Mouse (Mus musculus) thymus, adult 2 months (tissue): Measurements from ENCODE around the gene Gm3336. TPM values are rescaled to one million over a fixed set of nuclear protein-coding genes. Genes with fewer than 3 reads are reported as not detected.
A peak's percentile ranks its signal among the peaks of the same experiment; 100 is the strongest.

Source experiments
- DNase-seq: peaks from one replicate; pipeline ENCODE4 v3.0.0; 2021
- H3K27ac ChIP-seq: fragments of 200-500 bp; 2 replicates; pipeline ENCODE4 v1.5.1; 2012; ENCODE audit warnings: low read length, control low read depth; ENCODE audit not compliant: control insufficient read depth, insufficient read depth
- H3K27me3 ChIP-seq: fragments of 200-500 bp; 2 replicates; pipeline ENCODE4 v1.6.1; 2012; ENCODE audit warnings: mild to moderate bottlenecking, low read length, moderate library complexity, mixed read lengths; ENCODE audit not compliant: control insufficient read depth, insufficient read depth
- H3K36me3 ChIP-seq: fragments of 200-500 bp; 2 replicates; pipeline ENCODE4 v1.6.1; 2012; ENCODE audit warnings: mild to moderate bottlenecking, low read length, moderate library complexity; ENCODE audit not compliant: control insufficient read depth, insufficient read depth
- H3K4me1 ChIP-seq: fragments of 200-500 bp; replicated peaks from 2 replicates; pipeline ENCODE4 v1.6.1; 2012; ENCODE audit warnings: low read length; ENCODE audit not compliant: control insufficient read depth, insufficient read depth
- H3K4me3 ChIP-seq: fragments of 200-500 bp; 2 replicates; pipeline ENCODE4 v1.5.1; 2012; ENCODE audit warnings: mild to moderate bottlenecking, low read length, control low read depth, moderate library complexity; ENCODE audit not compliant: control insufficient read depth, insufficient read depth
- CTCF ChIP-seq: fragments of 200-500 bp; IDR thresholded peaks from 2 replicates; pipeline ENCODE4 v1.5.1; 2012; ENCODE audit warnings: mild to moderate bottlenecking, control low read depth, low read length, moderate library complexity, borderline replicate concordance; ENCODE audit not compliant: control insufficient read depth, poor library complexity, insufficient read depth; ENCODE audit errors: extremely low read depth
- POLR2A ChIP-seq: fragments of 200-500 bp; IDR thresholded peaks from 2 replicates; pipeline ENCODE4 v1.6.1; 2012; ENCODE audit warnings: mild to moderate bottlenecking, low read length, control low read depth, moderate library complexity; ENCODE audit not compliant: control insufficient read depth, poor library complexity, insufficient read depth; ENCODE audit errors: extremely low read depth
- WGBS: fragments of 180-500 bp; shearing (Covaris S2); methylation state at CpG from one replicate; pipeline ENCODE4 v1.1.7; 2018; 5-methylcytosine and 5-hydroxymethylcytosine counted together
- polyA plus RNA-seq: library from polyadenylated mRNA; depleted of rRNA; stranded (reverse); fragments of >200 nt; gene quantifications from 2 replicates; pipeline ENCODE4 v1.2.3, GENCODE M21; 2012

Gene Gm3336
- polyA plus RNA-seq, 1 experiment = 0.50 TPM

- peaks cover 19% of the 10 kb centered on the region for H3K4me1 ChIP-seq
- no peak for DNase-seq
- no peaks in the 10 kb centered on the region for H3K36me3 ChIP-seq
- under 1% methylated on average over 22 of the region's 22 CpGs for WGBS
- TF ChIP-seq POLR2A (no peak), CTCF (no peak)
- H3K4me3 ChIP-seq = peak overlapping the region; percentile 64
- H3K27me3 ChIP-seq = no peaks in the 10 kb centered on the region
- no peak overlapping the region for H3K27ac ChIP-seq
These were observed 42.0 kb downstream of the Gm3336 start for GRCm38 (mm10) chr8:70760350-70760749.

GRCm38 (mm10) chr8:70760775-70761406 is 42.5 kb downstream of the Gm3336 start, which contains the start of gene Mpv17l2:
TSS of gene Mpv17l2 (minus strand) at chr8:70760946.
- Histone ChIP-seq H3K27me3 (no peaks in the 10 kb centered on the region), H3K4me1 (peaks cover 17% of the 10 kb centered on the region), H3K27ac (no peak within 1 kb of the TSS), H3K4me3 (peak within 1 kb of the TSS; percentile 64), H3K36me3 (no peaks in the 10 kb centered on the region)
- under 1% methylated on average over 55 of the region's 55 CpGs for WGBS
- peak; percentile 34; the same call in 1 of the 2 replicates for TF ChIP-seq CTCF
- TF ChIP-seq POLR2A = peak; percentile 80
- peak; percentile 96 for DNase-seq

GRCm38 (mm10) chr8:70762118-70762517 is 43.8 kb downstream of the Gm3336 start:
- WGBS = 47% methylated on average over 1 of the region's 1 CpGs
- Histone ChIP-seq H3K4me1 (peaks cover 26% of the 10 kb centered on the region), H3K27ac (no peak overlapping the region), H3K4me3 (no peak overlapping the region), H3K36me3 (no peaks in the 10 kb centered on the region), H3K27me3 (no peaks in the 10 kb centered on the region)
- TF ChIP-seq POLR2A (no peak), CTCF (no peak)
- no peak for DNase-seq

DNA sequence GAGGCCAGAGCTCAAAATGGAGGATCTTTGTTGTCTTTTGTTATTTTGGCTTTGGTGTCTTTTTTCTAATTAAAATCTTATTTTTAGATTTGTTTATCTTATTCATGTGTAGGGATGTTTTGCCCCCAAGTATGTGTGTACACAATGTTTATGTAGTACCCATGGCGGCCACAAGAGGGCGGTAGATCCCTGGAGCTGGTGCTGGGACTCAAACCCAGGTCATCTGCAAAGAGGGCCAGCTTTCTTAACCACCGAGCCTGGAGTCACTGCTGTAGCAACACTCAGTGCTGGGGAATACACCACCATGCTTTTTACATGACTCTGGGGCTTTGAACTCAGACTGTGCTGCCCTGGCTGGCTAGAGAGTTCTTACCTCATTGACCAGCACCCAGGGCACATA is 45.0 kb downstream of the Gm3336 start:
- TF ChIP-seq POLR2A (no peak), CTCF (peak; percentile 81; the same call in 1 of the 2 replicates)
- WGBS = 5% methylated on average over 3 of the region's 3 CpGs
- Histone ChIP-seq H3K27me3 (no peaks in the 10 kb centered on the region), H3K36me3 (no peaks in the 10 kb centered on the region), H3K27ac (no peak overlapping the region), H3K4me1 (peaks cover 28% of the 10 kb centered on the region), H3K4me3 (no peak overlapping the region)
- peak; percentile 77 for DNase-seq

- H3K27ac ChIP-seq = no peak overlapping the region
- H3K4me1 ChIP-seq = peaks cover 32% of the 10 kb centered on the region
- 95% methylated on average over 8 of the region's 8 CpGs for WGBS
- no peak for DNase-seq
- H3K27me3 ChIP-seq = no peaks in the 10 kb centered on the region
- no peak for TF ChIP-seq CTCF
- no peak overlapping the region for H3K4me3 ChIP-seq
- no peaks in the 10 kb centered on the region for H3K36me3 ChIP-seq
These were observed 45.7 kb downstream of the Gm3336 start for GRCm38 (mm10) chr8:70764026-70764425.

DNA sequence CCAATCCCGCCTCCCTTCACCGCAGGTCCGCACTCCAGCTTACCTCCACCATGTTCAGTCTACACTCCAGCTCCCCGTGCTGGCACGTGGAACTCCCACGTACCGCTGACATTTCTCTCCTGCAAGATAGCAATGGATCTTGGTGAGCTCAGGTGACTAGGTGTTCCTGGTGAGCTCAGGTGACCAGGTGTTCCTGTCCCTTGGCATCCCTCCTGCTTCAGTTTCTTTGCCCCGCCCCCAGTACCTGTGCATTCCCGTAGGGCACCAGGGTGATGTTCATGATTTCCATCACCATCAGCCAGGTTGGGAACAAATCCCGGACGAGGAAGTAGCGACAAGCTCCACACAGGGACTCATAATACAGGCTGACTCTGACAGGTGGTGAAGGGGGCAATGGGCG is 46.3 kb downstream of the Gm3336 start:
- H3K27ac ChIP-seq = no peak overlapping the region
- DNase-seq = no peak
- TF ChIP-seq CTCF = no peak
- no peaks in the 10 kb centered on the region for H3K27me3 ChIP-seq
- 91% methylated on average over 13 of the region's 13 CpGs for WGBS
- H3K36me3 ChIP-seq = no peaks in the 10 kb centered on the region
- no peak overlapping the region for H3K4me3 ChIP-seq
- peaks cover 34% of the 10 kb centered on the region for H3K4me1 ChIP-seq

DNA sequence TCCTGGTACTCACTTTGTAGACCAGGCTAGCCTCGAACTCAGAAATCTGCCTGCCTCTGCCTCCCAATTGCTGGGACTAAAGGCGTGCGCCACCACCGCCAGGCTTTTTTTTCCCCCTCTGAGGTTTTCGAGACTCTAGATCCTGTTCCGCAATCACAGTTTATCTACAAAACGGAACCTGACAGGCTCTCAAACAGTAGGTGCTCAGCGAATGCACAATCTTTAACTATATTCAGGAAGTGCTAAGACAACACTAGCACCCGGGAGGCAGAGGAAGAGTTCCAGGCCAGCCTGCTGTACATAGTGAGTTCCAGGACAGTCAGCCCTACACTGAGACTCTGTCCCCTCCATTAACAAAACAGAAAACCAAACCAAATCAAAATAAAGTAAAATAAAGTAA is 47.0 kb downstream of the Gm3336 start:
- DNase-seq = no peak
- Histone ChIP-seq H3K4me1 (peaks cover 30% of the 10 kb centered on the region), H3K4me3 (no peak overlapping the region), H3K27ac (peak overlapping the region; percentile 63), H3K36me3 (no peaks in the 10 kb centered on the region), H3K27me3 (no peaks in the 10 kb centered on the region)
- whole genome bisulfite sequencing = 51% methylated on average over 9 of the region's 9 CpGs
- TF ChIP-seq POLR2A (no peak), CTCF (no peak)
